Mouse (Mus musculus): ENCODE results near the gene B3galnt1. TPM values are rescaled to one million over a fixed set of nuclear protein-coding genes. Genes with fewer than 3 reads are reported as not detected.

The B3galnt1 gene
- total RNA-seq, 2 experiments from 2014 or later = 1.2 to 2.1 TPM

Other genes starting within 250 kb of the B3galnt1 start
- 10 to 100 TPM; 30.1 to 31.3 TPM for gene Nmd3, start 123.0 kb upstream of the B3galnt1 start, total RNA-seq (2021)